Mouse (Mus musculus) heart, postnatal 14 days (tissue): Measurements from ENCODE around the gene Steap1. TPM values are rescaled to one million over a fixed set of nuclear protein-coding genes. Genes with fewer than 3 reads are reported as not detected.

Source experiments
- DNase-seq, 2 experiments: peaks; one replicate each; pipeline ENCODE4 v3.0.0; 2021 to 2022
- intact Hi-C: fragments of 180-260 bp; cut with DNase I; formaldehyde crosslinking; loops from one replicate; pipeline ENCODE4 v1.15.1; 2025
- total RNA-seq, 2 experiments: library from RNA; stranded (reverse); gene quantifications; 2 replicates each; pipeline ENCODE4 v1.2.3; 2021

Steap1 gene
- total RNA-seq, 2 experiments from 2014 or later = not detected

GRCm38 (mm10) chr5:5688945-5689540 is 60.1 kb downstream of the Steap1 start:
- no peak for DNase-seq
- intact Hi-C loops = no loop called here

- no peak for DNase-seq
- intact Hi-C loops = no loop called here
These were observed 60.9 kb downstream of the Steap1 start for GRCm38 (mm10) chr5:5688228-5688627.

- intact Hi-C loops = no loop called here
- no peak for DNase-seq
These were observed 62.2 kb downstream of the Steap1 start for GRCm38 (mm10) chr5:5686973-5687372.

Other genes with a start within 250 kb of the Steap1 start
- 10 to 100 TPM; 17.7 to 18.5 TPM for gene Cldn12, start 234.4 kb downstream of the Steap1 start, total RNA-seq
- 1 to 10 TPM; 8.4 to 9.5 TPM for gene Gtpbp10, start 189.8 kb downstream of the Steap1 start, total RNA-seq
- not detected for gene Gm8773, start 175.5 kb downstream of the Steap1 start, total RNA-seq
- 1 to 10 TPM in 1 of 2 experiments, under 1 TPM in 1; 0.80 to 1.7 TPM for gene Cfap69, start 85.1 kb downstream of the Steap1 start, total RNA-seq
- gene Steap2, start 54.7 kb downstream of the Steap1 start, total RNA-seq = 1 to 10 TPM; 1.0 to 1.1 TPM